Mouse (Mus musculus) mature B cell (primary cell): ENCODE results near the gene Zfp46.

Source experiments
- in situ Hi-C: fragments of 300-500 bp; cut with MboI; formaldehyde crosslinking; loops from 2 replicates; pipeline ENCODE4 v1.14.3; 2019

Gene Zfp46

DNA sequence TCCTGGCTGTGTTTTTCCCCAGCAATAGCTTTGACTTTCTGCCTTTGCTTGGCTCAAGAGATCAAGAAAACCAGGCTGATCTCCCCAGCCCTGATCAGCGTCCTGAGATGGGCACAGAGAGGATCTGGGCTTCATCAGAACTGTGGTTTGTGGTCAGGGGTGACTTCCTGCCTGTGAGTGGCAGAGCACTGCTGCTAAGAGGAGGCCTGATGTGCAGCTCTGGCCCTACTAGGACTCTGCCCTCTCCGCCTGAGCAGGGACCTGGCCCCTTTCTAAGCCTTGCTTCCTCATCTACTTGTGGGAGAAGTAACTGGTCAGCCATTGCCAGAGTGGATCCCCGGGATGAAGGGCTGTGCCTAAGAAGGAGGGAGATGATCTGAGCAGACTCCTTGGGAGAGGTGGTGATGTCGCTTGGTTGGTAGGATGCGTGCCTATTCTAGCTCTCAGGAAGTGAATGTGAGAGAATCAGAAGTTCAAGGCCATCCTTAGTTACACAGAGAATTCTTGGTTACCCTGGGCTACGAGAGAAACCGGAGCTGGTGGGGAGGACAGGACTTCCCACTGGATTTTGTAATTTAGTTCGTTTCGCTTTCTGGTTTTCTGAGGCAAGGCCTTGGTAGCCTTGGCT is 17.7 kb upstream of the Zfp46 start:
- in situ Hi-C loops, result no loop called here

DNA sequence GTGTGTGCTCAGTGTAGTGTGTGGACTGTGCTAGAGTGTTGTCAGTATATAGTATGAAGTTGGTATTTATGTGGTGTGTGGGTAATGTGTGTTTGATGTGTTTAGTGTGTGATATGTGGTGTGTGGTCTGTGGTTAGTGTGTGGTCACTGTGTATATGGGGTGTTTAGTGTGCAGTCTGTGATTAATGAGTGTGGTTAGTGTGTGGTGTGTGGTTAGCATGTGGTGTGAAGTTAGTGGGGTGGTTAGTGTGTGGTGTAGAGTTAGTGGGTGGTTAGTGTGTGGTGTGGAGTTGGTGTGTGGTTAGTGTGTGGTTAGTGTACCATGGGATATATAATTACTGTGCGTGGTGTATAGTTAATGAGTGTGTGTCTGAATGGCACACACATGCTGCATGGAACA is 15.6 kb upstream of the Zfp46 start:
- in situ Hi-C loops, result no loop called here

DNA sequence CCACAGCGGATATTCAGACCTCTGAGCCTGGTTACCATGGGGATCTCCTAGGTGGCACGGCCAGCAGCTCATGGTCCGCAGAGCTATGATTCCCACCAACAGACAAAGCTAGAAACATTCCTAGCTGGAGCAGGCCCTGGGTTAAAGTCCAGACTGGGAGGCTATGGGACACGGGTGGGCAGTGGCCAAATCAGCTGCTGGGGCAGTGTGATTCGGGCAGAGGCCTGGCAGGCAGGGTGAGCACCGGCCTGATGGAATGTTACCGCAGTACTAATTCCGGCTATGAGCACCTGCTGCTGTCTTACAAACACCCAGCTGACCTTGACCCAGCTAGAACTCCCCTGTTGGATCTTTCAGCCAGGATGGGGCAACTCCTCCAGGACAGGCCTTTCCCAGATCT is 13.8 kb upstream of the Zfp46 start:
- in situ Hi-C loops, result no loop called here

DNA sequence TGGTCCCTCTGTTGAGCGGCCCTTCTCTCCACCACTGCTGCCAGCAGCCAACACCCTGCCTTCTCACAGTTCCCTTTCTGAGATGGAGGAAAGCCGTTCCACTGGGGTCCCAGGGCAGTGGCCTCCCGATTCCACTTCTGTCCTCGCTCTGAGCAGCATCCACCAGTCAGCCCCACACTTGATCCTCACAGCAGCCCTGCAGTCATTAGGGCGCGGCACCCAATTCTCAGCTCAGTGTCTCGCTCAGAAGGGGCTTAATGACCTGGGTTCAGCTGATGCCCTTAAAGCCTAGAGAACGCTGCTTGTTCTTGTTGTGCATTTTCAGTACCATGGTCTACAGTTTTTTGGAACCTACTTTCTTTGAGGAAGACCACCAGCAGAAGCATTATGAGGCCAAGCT is 3.4 kb upstream of the Zfp46 start:
- in situ Hi-C loops, result no loop called here

DNA sequence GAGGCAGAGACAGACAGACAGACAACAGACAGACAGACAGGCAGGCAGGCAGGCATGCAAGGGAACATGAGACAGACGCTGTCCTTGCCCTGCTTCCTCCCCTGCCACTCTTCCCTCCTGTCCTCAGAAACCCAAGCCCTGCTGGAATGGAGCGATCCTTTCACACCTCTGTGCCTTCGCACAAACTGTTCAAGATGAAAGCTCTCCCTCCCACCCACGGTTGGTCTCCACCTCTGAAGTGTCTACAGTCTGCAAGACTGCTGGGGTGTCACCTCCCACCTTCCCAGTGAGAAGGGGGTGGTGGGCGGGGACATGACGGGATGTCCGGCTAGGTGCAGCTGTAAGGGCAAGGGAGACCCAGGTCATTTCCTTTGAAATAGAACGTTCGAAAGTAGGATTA is 2.9 kb upstream of the Zfp46 start:
- in situ Hi-C loops, result no loop called here

DNA sequence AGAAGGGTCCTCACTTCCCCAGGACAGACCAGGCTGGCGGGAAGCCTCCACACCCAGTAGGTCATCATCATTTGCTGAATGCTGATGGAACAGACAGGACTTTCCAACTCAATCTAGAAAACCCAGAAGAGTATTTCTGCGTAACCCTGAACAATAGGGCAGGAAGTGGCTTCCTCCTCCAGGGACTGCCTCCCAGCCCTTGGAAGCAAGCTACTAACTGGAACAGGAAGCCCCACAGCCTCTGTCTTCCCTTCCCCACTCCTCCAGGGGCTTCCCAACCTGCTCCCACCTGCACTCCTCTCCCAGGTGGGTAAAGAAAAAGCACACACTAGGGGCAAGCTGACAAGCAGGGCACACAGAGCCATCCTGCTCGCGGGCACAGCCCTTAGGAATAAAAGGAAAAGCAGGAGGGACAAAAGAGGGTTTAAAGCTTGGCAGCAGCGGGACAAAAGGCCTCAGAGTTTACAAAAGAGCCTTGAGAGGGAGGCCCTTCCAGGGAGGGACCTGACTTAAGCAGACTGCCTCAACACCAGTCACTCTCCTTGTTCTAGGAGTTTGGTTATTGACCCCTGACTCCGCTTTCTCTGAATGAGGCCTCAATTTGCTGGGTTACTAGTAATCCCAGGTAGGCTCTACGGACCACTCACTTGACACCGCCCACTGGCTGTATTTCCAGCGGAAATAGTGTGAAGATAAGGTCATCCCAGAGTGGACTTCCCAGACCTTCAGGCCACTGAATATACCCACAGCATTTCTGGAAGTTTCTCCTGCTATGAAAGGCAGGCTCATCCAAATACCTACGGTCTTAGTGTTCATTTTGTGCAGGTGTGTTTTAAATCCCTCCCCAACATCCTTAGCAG is 1.6 kb upstream of the Zfp46 start:
- in situ Hi-C loops, result no loop called here

DNA sequence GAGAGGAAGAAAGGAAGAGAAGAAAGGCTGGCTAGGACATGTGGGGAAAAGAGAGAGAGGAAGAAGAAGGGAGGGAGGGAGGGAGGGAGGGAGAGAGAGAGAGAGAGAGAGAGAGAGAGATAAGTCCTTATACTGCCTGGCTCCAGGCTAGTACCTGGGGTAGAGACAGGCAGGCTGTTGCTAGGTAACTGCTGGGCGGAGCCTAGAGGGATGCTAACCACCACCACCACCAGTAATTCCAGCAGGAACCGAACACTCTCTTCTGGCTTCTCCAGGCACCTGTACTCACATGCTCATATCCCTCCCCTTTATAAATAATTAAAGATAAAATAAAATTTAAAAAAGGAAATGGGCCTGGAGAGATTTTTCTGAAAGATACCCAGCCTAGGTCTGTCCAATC is 700 bp upstream of the Zfp46 start:
- in situ Hi-C loops, result no loop called here

DNA sequence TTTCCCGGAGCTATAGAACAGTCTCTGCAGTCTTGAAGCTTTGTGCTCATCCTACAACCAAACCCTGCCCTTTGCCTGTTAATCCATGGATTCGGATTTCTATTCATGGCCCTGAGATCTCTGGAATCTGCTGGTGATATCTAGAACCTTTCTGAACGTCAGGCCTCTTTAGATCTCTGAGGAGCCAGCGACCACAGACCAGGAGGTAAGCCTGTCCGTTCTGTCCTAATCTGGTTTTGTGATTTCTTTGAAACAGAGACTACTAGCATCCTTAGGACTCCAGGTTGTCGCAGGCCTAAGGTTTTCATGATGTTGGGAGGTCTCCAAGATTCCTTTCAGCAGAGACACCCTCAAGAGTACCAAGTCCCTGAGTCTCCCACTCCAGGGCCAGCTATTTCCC is 408 bp downstream of the Zfp46 start:
- in situ Hi-C loops, result no loop called here

DNA sequence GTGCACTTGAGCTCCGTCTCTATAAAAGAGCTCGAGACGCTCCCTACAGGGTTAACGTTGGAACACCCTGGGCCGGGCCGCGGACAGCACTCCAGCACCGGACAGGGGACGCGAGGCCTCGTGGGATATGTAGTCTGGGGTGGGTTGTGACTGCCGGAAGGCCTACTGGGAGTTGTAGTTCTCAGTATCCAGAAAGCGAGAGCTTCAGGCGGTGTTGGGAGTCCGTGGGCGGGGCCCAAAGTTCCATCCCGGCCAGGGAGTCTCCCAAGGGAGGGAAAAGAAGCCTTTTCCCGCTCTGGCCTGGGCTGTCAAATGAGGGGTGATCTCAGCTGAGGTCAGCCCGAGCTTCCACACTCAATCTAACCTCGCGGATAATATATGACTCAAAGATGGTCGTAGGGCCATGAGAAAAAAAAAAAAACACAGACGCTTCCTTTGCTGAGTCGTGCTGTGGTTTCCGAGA is 896 bp downstream of the Zfp46 start:
- in situ Hi-C loops, result no loop called here

DNA sequence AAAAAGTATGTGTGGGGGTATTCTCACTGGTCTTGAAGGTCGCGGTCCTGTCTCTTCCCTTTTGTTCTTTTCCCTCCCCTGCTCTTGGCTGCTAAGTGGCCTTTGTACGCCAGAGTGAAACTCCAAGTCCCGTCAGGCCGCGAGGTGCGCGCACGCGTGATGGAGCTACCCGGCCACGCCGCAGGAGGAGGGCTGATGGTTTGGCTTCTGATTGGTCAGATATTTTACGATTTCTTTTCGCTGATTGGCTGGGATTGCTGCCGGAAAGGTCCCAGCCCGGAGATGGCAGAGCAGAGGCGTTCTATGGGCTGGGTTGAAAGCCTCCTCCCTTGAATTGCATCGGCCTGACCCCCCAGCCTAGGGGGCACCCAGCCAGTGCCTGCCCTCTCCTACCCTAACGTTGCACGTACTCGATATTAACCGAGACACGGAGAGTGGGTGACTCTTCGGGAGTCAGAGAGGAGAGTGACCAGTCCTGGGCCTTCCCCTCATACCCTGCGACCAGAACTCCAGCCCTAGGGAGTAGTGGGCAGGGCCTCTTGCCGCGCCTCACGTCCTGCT is 1.4 kb downstream of the Zfp46 start:
- in situ Hi-C loops, result no loop called here

DNA sequence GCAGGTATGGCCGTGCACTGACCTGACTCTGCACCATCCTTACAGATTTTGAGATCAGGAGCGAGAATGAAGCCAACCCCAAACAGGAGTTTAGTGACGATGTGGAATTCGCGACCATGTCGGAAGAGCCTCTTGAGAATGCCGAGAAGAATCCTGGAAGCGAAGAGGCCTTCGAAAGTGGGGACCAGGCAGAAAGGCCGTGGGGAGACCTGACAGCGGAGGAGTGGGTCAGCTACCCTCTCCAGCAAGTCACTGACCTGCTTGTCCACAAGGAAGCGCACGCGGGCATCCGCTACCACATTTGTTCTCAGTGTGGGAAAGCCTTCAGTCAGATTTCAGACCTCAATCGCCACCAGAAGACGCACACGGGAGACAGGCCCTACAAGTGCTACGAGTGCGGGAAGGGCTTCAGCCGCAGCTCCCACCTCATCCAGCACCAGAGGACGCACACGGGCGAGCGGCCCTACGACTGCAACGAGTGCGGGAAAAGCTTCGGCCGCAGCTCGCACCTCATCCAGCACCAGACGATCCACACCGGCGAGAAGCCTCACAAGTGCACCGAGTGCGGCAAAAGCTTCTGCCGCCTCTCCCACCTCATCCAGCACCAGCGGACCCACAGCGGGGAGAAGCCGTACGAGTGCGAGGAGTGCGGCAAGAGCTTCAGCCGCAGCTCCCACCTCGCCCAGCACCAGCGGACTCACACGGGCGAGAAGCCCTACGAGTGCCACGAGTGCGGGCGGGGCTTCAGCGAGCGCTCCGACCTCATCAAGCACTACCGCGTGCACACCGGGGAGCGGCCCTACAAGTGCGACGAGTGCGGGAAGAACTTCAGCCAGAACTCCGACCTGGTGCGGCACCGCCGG is 5.7 kb downstream of the Zfp46 start:
- in situ Hi-C loops, result no loop called here

DNA sequence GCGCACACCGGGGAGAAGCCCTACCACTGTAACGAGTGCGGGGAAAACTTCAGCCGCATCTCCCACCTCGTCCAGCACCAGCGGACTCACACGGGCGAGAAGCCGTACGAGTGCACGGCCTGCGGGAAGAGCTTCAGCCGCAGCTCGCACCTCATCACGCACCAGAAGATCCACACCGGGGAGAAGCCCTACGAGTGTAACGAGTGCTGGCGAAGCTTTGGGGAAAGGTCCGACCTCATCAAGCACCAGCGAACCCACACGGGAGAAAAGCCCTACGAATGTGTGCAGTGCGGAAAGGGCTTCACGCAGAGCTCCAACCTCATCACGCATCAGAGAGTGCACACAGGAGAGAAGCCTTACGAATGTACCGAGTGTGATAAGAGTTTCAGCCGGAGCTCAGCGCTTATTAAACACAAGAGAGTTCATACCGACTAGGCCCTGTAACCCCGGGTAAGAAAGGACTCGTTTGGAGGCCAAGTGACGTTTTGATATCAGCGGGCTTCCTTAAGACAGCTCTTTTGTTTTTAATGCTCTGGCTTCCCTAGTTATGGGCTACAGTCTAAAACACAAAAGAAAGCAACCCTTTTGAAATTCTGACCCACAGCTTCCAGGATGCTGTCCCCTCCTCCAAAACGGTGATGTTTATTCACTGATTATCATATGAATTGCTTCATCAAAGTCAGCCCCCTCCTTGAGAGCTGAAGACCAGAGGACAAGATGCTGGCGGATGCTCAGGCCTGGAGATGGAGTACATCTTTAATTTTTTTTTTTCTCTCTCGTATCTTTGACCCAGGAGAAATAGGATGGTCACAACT is 6.5 kb downstream of the Zfp46 start:
- in situ Hi-C loops, result no loop called here

DNA sequence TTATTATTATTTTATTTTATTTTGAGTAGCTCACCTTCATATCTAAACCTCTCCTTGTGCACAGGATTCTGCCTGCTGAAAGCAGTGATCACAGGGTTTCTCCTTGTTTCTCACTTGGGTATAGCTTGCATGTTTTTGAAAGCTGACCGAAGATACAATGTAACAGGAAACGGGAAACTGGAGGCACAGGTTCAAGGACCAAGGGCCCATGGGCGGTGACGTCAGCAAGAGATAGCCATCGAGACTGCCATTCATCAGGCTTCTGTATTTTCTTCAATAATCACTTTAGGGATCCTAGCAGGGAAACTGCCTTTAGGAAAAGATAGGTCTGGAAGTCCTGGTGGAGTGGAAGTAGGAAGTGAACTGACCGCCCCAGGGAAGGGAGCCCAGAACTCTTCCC is 7.2 kb downstream of the Zfp46 start:
- in situ Hi-C loops, result no loop called here

DNA sequence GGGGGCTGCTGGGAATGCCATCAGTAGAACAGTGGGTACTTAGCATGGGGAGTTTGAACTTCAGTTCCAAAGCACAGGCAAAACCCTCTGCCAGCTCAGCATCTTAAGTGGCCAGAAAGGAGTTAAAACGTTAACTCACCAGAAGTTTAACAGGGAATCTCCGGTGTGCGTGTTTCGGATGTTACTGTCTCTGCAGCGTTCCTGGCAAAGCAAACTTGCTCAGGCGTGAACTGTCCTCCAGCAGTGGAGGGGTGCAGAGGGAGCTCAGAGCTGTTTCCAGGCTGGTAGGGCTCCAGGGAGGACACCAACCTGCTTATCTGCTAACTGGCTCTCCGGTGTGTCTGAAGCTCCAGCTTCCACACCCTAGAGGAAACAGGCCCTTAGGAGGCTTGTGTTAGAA is 11.5 kb downstream of the Zfp46 start:
- in situ Hi-C loops, result no loop called here

DNA sequence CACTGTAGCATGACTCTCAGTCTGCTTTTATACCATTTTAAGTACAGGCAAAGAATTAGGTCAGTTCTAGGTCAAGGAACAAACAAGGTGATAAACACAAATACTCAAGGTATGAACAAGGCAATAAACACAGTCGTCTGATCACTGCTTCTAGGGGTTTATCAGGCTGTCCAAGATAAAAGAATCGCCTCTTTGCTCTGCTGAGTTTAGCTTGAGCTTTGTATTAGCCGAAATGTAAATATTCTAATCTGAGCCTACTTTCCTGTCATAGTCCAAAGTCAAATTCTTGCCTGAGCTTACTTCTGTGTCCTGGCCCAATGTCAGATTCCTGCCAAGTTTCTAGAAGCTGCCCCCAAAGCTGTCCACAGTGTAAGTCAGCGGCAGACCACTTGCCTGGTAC is 18.0 kb downstream of the Zfp46 start:
- in situ Hi-C loops, result no loop called here

DNA sequence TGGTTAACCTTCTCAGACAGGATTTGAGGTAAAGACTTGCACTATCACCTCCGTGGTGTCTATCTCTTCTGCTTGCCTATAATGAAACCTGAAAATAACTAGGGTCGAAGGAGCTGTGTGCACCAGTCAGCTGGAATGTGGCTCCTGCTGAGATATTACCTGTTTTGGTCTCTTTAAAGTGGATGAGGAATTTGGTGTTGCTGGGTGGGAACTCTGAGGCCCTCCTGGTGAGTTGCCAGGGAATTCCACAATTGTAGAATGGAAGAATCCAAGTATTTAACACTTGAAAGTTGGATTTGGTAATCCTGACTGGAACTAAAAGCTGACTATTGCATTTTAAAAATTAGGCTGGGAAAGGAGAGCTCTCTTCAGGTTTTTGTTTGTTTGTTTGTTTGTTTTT is 19.7 kb downstream of the Zfp46 start:
- in situ Hi-C loops, result no loop called here

DNA sequence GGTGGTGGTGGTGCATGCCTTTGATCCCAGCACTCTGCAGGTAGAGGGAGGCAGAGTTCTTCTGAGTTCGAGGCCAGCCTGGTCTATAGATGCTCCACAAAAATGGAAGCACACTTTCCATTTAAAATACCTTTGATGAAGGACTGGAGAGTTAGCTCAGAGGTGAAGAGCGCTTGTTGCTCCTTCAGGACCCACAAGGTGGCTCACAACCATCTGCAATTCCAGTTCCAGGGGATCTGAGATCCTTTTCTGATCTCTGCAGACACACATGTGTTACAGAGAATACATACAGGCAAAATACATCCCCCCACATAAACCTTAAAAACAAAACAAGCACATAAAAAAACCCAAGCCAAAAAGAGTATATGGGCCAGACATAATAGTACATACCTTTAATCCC is 23.9 kb downstream of the Zfp46 start:
- in situ Hi-C loops, result no loop called here

DNA sequence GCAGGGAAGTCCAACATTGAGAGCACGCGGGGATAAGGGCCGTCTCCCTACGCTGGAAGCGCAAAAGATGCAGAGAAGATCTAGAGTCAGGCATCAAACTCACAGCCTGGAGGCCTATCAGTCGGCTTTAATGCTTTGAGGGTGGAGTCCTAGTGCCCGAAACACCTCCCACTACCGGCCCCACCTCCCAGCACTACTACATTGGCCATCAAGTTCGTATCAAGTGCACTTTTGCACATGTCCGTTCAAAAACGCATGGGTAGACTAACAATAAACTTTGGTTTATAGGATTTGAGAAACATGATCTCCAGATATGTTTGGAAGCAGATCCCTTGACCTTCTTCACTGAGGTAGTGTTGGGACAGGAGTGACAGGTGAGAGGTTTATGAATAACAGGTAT is 25.3 kb downstream of the Zfp46 start:
- in situ Hi-C loops, result no loop called here

DNA sequence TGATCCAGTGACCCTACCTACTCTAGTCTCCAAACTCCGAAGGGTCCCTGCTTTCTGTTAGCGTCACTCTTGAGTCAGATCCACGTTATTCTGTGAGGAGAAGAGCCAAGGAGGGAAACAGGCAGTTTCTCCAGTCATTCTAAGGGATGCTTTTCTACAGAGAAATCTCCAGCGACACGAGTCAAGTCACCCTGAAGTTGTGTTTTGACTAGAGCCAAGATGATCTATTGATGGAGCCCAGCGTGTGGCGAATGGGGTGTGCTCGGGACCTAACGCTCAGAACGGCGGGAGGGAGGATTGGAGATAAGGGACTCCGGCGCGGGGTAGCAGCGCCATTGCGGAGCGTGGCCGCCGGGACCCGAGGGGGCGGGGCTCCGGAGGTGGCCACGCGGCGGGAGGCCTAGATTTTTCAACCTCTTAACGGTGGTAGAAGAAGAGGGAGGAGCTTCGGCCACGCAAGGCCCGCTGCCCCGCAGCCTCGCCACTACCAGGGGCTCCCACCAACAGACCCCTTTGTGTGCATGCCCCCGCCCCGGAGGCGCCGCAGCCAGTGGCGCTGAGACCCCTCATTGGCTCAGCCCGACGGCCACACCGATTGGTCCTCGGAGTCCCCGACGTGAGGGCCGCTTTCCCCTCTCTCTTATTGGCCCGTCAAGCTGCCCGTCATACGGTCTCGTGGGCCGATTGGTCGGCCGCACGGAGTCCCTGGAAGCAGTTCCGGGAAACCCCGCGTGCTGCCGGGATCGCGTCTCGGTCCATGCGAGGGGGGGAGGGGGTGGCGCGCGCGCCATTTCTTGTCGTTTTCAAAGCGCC is 26.0 kb downstream of the Zfp46 start, which contains the start of gene Hnrnpr:
Gene Hnrnpr (plus strand): TSS at position 714 of the 813 bp plus-strand sequence.
- in situ Hi-C loops, result no loop called here
